Mouse (Mus musculus) monocyte, adult 2 months (primary cell): ENCODE data around the gene Zfp563.

Source experiments
- DNase-seq, 2 experiments: peaks; one replicate each; pipeline ENCODE4 v3.0.0; 2022; ENCODE audit warnings: low spot score in 2 of 2, low read depth in 1 of 2

Zfp563 gene

DNA sequence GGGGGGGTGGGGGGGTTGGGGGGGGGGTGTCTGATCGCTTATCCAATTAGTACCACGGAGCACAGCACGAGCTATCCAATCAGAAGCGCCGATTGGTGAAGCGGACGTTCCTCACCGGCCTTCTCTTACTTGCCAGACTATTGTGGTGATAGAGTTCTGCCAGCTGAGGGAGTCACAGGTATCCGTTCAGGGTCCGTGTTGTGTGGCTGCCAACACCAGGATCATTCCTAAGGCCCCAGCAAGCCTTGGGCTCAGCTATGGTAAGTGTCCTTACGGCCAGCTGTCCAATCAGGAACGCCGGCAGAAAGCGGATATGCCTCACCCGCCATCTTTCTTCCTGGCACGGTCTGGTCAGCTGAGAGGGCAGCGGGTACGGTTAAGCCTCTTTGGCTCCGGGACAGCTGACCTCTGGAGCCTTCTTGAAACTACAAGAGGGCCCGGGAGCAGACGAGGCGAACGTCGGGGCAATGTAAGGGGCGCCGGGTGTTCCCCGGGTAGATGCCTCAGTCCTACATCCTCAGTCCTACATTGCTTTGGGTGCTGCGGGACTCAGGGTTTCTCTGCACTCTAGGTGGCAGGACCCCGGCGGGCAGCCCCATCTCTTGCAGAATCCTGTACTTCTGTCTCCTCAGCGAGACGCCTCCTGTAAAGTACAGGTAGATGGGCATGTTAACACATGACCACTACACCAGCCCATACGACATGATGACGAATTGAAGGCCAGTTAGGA, at the start of gene Zfp563:
Gene Zfp563, plus strand, starts transcription at position 91 of the 730 bp plus-strand sequence.
- peak; percentile 49 to 82 for DNase-seq

DNA sequence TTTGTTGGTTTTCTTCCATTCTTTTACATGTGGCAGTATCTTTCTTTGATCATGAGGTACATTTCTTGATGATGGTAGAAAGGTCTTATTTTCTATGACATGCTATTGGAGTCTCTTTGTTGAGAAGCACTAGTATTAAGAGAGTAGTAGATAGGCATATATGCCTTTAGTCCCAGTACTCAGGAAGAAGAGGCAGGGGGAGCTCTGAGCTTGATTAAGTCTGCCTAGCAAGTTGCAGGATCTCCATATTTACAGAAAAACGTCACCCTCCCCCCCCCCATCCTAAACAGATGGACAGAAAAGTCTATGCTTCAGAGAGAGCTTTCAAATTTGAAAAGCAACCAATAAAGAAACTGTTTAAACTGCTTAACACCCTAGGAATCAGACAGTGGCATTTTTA, 30.3 kb upstream of the Zfp563 start:
- no peak for DNase-seq

DNA sequence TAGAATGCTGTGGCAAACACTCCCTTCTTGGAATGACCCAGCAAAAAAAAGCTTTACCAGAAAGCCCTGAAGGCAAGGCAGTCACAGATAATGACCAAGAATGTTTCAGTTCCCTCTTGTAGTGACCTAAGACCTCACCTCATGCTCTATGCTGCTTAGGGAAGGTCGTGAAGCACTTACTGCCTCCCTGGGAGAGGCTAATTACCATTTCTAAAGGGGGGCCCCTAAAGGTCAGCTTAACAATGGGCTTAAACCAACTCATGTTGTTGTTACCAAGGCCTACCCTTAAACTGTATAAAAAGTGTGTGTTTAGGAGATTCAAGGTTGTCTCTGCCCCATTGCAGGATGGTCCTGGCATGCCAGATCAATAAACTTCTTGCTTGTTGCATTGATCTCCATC, 26.1 kb upstream of the Zfp563 start:
- DNase-seq, result no peak

DNA sequence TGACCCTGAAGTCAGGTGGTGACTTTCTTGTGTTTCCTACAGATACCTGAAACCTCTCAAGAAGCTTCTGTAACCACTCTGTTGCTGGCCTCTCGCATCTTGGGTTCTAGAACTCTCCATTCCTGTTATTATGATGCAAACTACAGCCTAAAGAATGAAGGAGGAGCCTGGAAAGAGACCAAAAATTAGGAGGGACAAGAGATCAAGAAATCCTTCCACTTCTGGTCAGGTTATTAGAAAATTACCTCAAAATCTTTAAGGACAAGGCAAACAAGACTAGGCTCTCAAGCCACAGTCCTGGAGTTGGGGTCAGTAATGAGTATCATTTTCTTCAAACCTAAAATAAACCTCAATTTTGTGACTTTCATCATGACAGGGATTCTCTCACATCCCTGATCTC, 21.2 kb upstream of the Zfp563 start, which contains the start of gene 4921501E09Rik:
Gene 4921501E09Rik, minus strand, starts transcription at position 101 of the 400 bp plus-strand sequence.
- no peak for DNase-seq

DNA sequence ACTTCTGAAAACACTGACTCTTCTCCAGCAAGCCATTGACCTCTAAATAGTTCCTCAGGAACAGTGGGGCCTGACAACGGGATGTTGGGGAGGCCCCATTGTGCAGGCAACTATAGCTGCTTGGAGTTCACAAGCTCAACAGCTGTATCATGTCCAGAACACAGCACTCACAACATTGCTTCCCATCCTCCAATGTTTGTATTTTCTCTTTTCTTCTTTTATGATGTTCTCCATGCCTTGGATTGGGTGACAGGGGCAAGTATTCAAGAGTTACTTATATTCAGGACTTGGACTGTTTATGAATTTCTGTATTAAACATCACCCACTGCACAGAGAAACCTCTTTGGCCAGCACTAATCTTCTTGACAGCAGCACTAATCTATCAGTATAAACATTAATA, 2.5 kb downstream of the Zfp563 start:
- DNase-seq, result no peak

DNA sequence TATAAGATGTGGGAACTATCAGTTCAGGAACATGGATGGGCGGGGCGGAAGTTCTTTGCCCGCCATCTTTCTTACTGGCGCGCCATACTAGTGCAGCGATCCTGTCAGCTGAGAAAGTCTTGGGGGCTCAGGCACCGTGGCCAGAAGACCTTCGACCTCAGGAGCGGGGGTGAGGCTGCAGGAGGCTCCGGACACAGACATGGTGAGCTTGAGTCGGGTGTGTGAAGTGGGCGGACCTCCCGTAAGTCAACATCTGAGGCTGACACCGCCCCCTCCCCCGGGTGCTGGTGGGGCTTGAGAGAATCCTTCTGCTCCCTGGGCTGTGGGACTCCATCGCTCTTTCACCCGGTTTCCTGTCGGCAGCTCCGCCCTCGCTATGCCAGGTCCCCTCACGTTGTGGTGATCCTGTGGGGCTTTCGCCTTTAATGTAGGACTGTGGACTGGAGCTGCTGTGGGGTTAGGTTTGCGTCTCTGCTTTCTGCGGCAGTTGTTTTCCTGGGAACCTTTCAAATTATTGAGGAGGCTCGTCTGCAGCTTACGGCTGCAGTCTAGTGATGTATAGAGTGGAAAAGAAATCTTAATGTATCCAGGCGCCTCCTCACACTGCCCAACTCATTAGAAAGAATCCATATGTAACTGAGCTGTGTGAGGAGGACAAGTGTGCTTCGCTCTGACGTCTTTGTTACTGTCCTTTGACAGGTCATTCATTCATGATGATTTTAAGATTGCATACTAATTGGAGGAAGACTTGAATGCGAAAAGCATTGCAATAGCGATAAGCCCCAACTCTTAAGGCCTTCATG, 3.5 kb downstream of the Zfp563 start:
- DNase-seq, result peak; percentile 7 to 13

DNA sequence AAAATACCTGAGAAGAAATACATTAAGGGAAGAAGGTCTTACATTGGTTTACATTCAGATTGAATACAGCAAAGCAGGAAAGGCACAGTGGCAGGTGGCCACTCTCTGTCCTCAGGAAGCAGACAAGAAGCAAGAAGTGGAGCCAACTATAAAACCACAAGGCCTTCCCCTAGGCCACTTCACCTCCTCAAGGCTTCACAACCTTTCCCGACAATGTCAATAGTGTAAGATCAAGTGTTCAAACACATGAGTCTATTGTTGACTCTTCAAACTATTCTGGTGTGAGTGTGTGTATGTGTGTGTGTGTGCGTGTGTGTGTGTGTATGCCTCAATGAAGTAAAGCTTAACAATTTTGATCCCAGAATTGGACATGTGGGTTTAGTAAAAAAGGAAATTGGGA, 8.3 kb downstream of the Zfp563 start:
- DNase-seq, result no peak

DNA sequence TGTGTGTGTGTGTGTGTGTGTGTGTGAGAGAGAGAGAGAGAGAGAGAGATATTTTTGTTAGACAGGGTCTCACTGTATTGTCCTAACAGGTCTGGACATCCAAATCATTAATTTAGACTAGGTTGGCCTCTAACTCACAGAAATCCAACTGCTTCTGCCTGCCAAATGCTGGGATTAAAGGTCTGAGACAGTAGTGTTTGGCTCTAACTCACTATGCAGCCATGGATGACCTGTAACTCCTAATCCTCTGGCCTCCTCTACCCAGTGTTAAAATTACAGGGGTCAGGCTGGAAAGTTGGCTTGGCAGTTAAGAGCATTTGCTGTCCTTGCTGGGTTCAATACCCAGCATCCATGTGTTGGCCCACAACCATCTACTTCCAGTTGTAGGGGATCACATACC, 35.4 kb downstream of the Zfp563 start:
- DNase-seq, result no peak

DNA sequence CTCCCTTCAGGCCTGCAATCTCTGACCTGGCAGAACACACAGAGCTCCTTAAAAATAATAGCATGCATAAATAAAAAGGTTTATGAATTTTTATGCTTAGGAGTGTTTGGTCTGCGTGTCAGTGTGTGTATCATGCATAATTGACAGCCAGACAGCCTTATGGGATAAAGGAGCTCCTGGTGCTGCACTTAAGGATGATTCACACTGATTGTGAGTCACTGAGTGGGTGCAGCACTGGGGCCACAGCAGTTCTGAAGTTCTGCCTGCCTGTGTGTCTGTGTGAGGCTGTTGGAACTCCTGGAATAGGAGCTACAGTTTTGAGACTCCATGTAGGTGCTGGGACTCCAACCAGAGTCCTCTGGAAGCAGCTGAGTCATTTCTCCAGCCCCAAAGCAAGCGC, 37.1 kb downstream of the Zfp563 start:
- no peak for DNase-seq

DNA sequence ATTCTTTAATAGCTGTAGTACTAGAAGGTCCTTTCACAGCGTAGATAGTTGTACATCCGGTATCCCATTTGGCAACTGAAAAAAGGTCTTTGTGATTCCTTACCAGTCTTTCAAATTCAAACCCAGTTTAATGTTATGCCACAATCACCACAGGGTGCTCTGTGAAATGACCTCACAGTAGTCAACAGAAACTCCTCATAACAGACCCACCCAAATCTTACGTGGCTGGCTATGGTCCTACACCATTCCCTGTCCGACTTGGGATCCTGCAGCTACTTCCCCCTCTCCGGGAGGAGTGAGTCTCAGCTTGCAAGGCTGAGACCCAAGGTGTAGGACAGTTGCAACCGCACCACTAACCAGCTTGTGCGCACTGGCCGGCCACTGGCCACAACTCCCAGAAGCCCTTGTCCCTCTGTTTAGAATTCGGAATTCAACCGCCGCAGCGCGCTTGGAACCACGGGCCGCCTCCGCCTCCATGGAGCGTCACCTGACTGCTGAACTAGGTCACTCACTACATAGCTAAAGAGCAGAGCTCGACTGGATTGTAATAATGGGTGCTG, 50.2 kb downstream of the Zfp563 start, which contains the start of gene Morc2b:
Gene Morc2b, minus strand, starts transcription at position 423 of the 560 bp plus-strand sequence.
- DNase-seq, result no peak
